In the genomic region with DNA sequence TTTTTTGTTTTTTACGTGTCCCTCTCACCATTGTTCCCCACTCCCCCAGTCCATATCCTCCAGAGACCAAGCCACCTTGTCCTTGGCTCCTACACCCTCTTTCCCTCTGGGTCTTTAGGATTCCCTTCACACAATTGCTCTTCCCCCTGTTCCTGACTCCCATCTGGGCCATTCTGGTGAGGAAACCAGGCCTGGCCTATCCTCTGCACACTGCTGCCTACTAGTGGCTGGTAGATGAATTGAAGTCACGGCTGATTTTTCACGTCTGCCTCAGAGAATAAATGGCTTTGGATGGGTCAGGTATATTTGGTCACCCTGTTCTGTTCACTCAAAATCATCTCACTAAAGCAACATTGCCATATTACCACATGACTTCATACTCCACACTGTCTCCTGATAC, we compare ENCODE assay signal across 8 mouse cellular contexts. TPM values are rescaled to one million over a fixed set of nuclear protein-coding genes. Genes with fewer than 3 reads are reported as not detected.
A peak's percentile ranks its signal among the peaks of the same experiment; 100 is the strongest.
DNase-seq lines count a peak whose midpoint lies in the region; ATAC-seq and TF ChIP-seq lines count a peak whose summit lies in the region.

No protein-coding gene starts in this region.

- TF ChIP-seq POLR2A in embryonic fibroblast, embryonic 13.5 days (IDR thresholded peaks at IDR 0.05; ENCODE audit: low read depth, low read length) = no peak

- H3K4me3 ChIP-seq in forebrain, postnatal 0 days (ENCODE audit: low read depth, low read length) = no peak overlapping the region
- no peak overlapping the region for H3K4me3 ChIP-seq in forebrain, embryonic 12.5 days (replicated peaks)
- no peak overlapping the region for H3K4me3 ChIP-seq in embryonic fibroblast, embryonic 13.5 days (ENCODE audit: insufficient read depth, low read length)

- H3K4me1 ChIP-seq in forebrain, postnatal 0 days (ENCODE audit: insufficient read depth) = 0 out of 2 replicates have a peak, but pooled peaks cover 5% of the 10 kb centered on the region
- H3K4me1 ChIP-seq in forebrain, embryonic 12.5 days = peaks cover 15% of the 10 kb centered on the region
- H3K4me1 ChIP-seq in embryonic fibroblast, embryonic 13.5 days (ENCODE audit: control insufficient read depth, insufficient read depth, low read length) = no peaks in the 10 kb centered on the region

- H3K36me3 ChIP-seq in forebrain, postnatal 0 days (ENCODE audit: insufficient read depth) = peaks cover 12% of the 10 kb centered on the region; the same call in 1 of the 2 replicates
- H3K36me3 ChIP-seq in forebrain, embryonic 12.5 days (replicated peaks) = peaks cover 24% of the 10 kb centered on the region

- no peak overlapping the region for H3K9ac ChIP-seq in forebrain, postnatal 0 days
- H3K9ac ChIP-seq in forebrain, embryonic 12.5 days = no peak overlapping the region

- no peak overlapping the region for H3K4me2 ChIP-seq in forebrain, postnatal 0 days (ENCODE audit: low read depth)
- H3K4me2 ChIP-seq in forebrain, embryonic 12.5 days = no peak overlapping the region

- peak; percentile 71 for TF ChIP-seq CTCF in forebrain, postnatal 0 days (IDR thresholded peaks at IDR 0.05; ENCODE audit: low read depth)
- peak; percentile 68; the same call in 1 of the 2 replicates for TF ChIP-seq CTCF in embryonic fibroblast, embryonic 13.5 days (IDR thresholded peaks at IDR 0.05; ENCODE audit: borderline replicate concordance, insufficient read depth, low read length)

- DNase-seq in forebrain, postnatal 0 days = no peak
- peak; percentile 78 for DNase-seq in 3T3-L1 (ENCODE audit: low read depth, low spot score)
- peak; percentile 19 for DNase-seq in MN1 (ENCODE audit: low spot score)
- peak; percentile 66 for DNase-seq in lung, postnatal 25 days (ENCODE audit: low spot score)
- no peak for DNase-seq in ovary, postnatal 10 days (ENCODE audit: low spot score)
- DNase-seq in left cerebral cortex, postnatal 14 days (ENCODE audit: low spot score in 2 of 2) = no peak

- no peaks in the 10 kb centered on the region for H3K27me3 ChIP-seq in forebrain, postnatal 0 days (ENCODE audit: insufficient read depth, low read length)
- H3K27me3 ChIP-seq in forebrain, embryonic 12.5 days = no peaks in the 10 kb centered on the region

- intact Hi-C loops in left cerebral cortex, postnatal 14 days (cut with DNase I) = no loop called here

- 51% methylated on average over 3 of the region's 3 CpGs for WGBS in forebrain, postnatal 0 days
- WGBS in forebrain, embryonic 12.5 days = 50% methylated on average over 3 of the region's 3 CpGs

- no peaks in the 10 kb centered on the region for H3K9me3 ChIP-seq in forebrain, postnatal 0 days (ENCODE audit: low read length)
- no peaks in the 10 kb centered on the region for H3K9me3 ChIP-seq in forebrain, embryonic 12.5 days

- no peak for ATAC-seq in forebrain, postnatal 0 days
- no peak for ATAC-seq in forebrain, embryonic 12.5 days (ENCODE audit: low FRiP score)

- H3K27ac ChIP-seq in forebrain, postnatal 0 days (ENCODE audit: low read depth, low read length) = no peak overlapping the region
- no peak overlapping the region for H3K27ac ChIP-seq in forebrain, embryonic 12.5 days
- no peak overlapping the region for H3K27ac ChIP-seq in embryonic fibroblast, embryonic 13.5 days (ENCODE audit: insufficient read depth, low read length)

RNA-seq across cellular contexts. Expression of a gene that starts 31.6 kb away (rescaled TPM):
- total RNA-seq in forebrain, postnatal 0 days (2014; rRNA removed) = 53.6 and 64.8 TPM in 2 replicates
- 41.4 and 43.1 TPM in 2 replicates for polyA plus RNA-seq in forebrain, postnatal 0 days (2015; fragmentation: Nextera tagmentation; extraction: Ambion mirVana)
- 110 and 113 TPM in 2 replicates for polyA plus RNA-seq in forebrain, embryonic 12.5 days (2016; fragmentation: Nextera tagmentation; extraction: Ambion mirVana)
- polyA plus RNA-seq in embryonic fibroblast, embryonic 13.5 days (2011; ENCODE audit: insufficient read length, low read depth, missing spikeins) = 92.4 and 124 TPM in 2 replicates
- total RNA-seq in left cerebral cortex, postnatal 14 days (2021) = 100 to 1,000 TPM in 1 of 2 experiments, 10 to 100 TPM in 1; 72.3 to 110 TPM

RNA-seq across cellular contexts. Expression of a gene that starts 33.9 kb away (rescaled TPM):
- 6.5 and 7.2 TPM in 2 replicates for total RNA-seq in forebrain, postnatal 0 days (2014; rRNA removed)
- polyA plus RNA-seq in forebrain, postnatal 0 days (2015; fragmentation: Nextera tagmentation; extraction: Ambion mirVana) = 1.2 and 2.2 TPM in 2 replicates
- polyA plus RNA-seq in forebrain, embryonic 12.5 days (2016; fragmentation: Nextera tagmentation; extraction: Ambion mirVana) = 7.8 and 9.9 TPM in 2 replicates
- 4.9 and 9.0 TPM in 2 replicates for polyA plus RNA-seq in embryonic fibroblast, embryonic 13.5 days (2011; ENCODE audit: insufficient read length, low read depth, missing spikeins)
- 1 to 10 TPM; 6.2 to 8.1 TPM for total RNA-seq in left cerebral cortex, postnatal 14 days (2021)

RNA-seq across cellular contexts. Expression of a gene that starts 49.7 kb away (rescaled TPM):
- 0.15 and 0.33 TPM in 2 replicates for total RNA-seq in forebrain, postnatal 0 days (2014; rRNA removed)
- 0.24 and 0.36 TPM in 2 replicates for polyA plus RNA-seq in forebrain, postnatal 0 days (2015; fragmentation: Nextera tagmentation; extraction: Ambion mirVana)
- polyA plus RNA-seq in forebrain, embryonic 12.5 days (2016; fragmentation: Nextera tagmentation; extraction: Ambion mirVana) = 3.6 and 5.1 TPM in 2 replicates
- polyA plus RNA-seq in embryonic fibroblast, embryonic 13.5 days (2011; ENCODE audit: insufficient read length, low read depth, missing spikeins) = 0.33 TPM in 1 of 2 replicates, not detected in the other
- total RNA-seq in left cerebral cortex, postnatal 14 days (2021) = under 1 TPM; 0.15 to 0.27 TPM

RNA-seq across cellular contexts. Expression of a gene that starts 55.0 kb away (rescaled TPM):
- total RNA-seq in forebrain, postnatal 0 days (2014; rRNA removed) = 124 and 139 TPM in 2 replicates
- 227 and 298 TPM in 2 replicates for polyA plus RNA-seq in forebrain, postnatal 0 days (2015; fragmentation: Nextera tagmentation; extraction: Ambion mirVana)
- polyA plus RNA-seq in forebrain, embryonic 12.5 days (2016; fragmentation: Nextera tagmentation; extraction: Ambion mirVana) = 156 and 162 TPM in 2 replicates
- 42.2 and 57.6 TPM in 2 replicates for polyA plus RNA-seq in embryonic fibroblast, embryonic 13.5 days (2011; ENCODE audit: insufficient read length, low read depth, missing spikeins)
- total RNA-seq in left cerebral cortex, postnatal 14 days (2021) = 10 to 100 TPM; 19.7 to 22.1 TPM

Comparison
In these comparisons a context has a peak if more than half of its experiments do, and no peak if none do; other contexts are left out.
1. DNase-seq: peak in 3T3-L1 (single experiment), MN1 (single experiment) and lung, postnatal 25 days (single experiment); none in forebrain, postnatal 0 days (single experiment), ovary, postnatal 10 days (single experiment) and left cerebral cortex, postnatal 14 days (0 of 2).